Mouse (Mus musculus) cerebellum, adult 11 months (tissue): ENCODE data around the gene Golm1.
"Not testable (repeated sequence)": the region's sequence is repeated elsewhere in the genome, so short reads cannot be mapped to it uniquely, and the experiment has no call there.

Experiments used
- DNase-seq: peaks from one replicate; pipeline ENCODE4 v3.0.0; 2022

Gene Golm1

DNA sequence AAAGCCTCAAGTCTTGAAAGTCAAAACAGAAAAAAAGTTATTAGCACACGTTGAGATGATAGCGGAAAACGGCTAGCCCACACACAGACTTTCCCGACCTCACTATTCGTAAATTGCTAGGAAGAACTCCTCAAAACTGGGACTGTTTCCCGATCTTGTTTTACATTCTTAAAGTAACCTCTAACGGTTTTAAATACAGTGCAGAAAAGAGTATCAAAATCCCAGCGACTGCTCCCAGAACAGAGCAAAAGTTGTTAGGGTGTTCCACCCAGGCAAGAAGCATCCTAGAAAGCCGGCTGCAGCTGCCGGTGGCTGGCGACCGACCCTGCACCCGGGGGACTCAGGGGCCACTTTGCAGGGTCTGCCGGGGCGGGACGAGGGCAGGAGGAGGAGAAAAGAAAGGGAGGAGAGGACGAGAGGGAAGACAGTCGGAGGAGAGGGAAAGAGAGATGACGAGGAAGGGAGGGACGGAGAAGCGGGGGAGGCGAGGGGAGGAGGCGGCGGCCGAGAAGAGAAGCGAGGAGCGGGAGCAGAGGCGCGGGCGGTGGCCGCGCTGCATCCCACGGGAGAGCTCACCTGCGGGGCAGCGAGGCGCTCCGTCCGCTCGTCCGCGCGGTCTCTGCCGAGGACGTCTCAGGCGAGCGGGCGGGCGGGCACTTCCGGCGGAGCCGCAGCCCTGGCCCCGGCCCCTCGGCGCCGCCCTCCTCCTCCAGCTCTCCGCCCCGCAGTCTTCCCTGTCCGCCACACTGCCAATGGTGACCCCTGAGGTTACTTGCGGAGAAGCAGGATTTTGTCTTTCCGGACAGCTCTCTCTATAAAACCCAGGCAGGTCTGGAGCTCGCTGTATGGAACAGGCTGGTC lies at the start of gene Golm1:
Gene Golm1, minus strand, starts transcription at position 661 of the 861 bp plus-strand sequence.
- DNase-seq: peak; percentile 55

DNA sequence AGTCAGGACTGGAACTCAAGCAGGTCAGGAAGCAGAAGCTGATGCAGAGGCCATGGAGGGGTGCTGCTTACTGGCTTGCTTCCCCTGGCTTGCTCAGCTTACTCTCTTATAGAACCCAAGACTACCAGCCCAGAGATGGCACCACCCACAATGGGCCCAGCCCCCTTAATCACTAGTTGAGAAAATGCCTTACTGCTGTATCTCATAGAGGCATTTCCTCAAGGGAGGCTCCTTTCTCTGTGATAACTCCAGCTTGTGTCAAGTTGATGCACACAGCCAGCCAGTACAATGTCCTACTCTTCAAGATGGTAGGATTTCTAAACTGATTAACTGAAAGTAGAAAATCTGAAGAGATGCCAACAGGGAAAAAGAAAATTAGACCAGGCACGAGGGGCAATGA lies 46.5 kb upstream of the Golm1 start:
- DNase-seq: not testable (repeated sequence)

DNA sequence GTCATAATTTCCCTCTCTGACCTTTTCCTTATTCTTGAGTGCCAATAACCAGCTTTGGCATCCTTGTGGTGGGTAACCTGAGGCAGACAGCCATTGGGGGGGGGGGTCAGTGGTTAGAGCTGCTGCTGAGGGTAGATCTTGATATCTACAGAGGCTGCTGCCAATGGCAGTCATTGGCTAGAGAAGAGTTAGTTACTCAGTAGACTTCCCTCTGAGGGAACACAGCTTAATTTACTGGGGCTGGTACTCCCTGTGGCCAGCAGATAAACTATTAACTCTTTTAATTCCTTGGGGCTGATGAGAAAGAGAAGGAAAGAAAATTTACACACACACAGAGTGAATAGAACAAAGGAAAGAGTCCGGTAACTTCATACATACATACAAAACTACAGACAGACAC lies 43.9 kb upstream of the Golm1 start:
- DNase-seq: no peak

DNA sequence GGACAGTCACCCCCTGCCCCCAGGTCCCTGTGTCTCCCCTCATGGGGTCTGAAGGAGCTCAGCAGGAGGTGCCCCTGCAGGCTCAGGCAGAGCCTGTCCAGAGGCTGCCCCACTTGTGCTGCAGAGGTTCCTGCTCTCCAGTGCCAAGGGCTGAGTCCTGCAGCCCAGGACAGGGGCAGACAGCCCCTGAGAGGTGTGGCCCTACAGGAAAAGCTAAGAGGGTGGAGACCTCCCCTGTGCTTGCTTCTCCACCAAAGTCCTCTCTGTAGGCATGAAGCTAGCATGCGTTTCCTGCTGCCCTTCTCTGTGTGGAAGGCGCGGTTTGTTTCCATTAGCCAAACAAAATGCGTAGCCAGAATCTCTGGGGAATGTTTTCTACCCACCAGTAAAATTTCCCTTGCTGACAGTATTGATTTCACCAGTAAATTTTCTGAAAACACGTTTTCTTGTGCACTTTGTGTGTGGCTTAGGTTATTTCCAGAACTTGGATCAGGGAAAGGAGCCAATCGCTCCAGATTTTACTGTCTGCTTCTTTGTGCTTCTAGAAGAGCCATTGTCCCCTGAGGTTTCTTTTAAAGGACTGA lies 43.3 kb upstream of the Golm1 start:
- DNase-seq: not testable (repeated sequence)

DNA sequence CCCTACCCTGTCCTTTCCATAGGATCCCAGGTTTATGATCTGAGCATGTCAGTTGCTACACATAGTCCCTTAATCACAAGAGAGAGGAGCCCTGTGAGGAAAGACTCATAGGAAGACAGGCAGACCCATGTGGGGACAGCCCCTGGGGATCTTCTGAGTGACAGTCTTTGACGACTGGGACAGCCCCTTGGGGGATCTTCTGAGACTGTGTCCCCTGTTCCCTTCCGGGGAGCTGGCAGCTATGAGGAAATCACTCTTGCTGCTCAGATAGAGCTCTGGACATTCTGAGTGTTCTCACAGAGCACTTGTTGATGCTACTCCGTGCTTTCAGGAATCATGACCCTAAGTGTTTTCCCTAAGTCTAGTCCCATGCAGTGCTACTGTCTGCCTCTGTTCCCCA lies 38.1 kb upstream of the Golm1 start:
- DNase-seq: no peak

DNA sequence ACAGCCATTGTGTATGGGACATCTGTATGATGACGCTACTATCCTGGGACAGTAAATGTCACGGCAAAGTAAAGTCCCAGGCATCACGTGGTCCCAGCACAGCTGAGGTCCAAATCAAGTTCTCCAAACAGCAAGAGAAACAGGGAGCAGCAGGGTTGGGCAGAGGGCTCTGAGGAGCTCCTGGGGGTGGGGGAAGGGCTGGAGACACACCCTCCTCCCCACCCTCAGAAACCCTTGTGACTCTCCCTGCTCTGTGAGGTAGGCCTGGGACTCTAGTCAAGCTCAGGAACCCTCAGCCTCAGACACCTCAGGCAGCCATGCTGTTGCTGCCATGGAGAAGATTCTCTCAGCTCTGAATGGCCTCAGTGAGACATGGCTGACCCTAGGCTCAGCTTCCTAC lies 36.4 kb upstream of the Golm1 start, which contains the start of gene Spata31d1b:
Gene Spata31d1b, plus strand, starts transcription at position 301 of the 400 bp plus-strand sequence.
- DNase-seq: not testable (repeated sequence)

DNA sequence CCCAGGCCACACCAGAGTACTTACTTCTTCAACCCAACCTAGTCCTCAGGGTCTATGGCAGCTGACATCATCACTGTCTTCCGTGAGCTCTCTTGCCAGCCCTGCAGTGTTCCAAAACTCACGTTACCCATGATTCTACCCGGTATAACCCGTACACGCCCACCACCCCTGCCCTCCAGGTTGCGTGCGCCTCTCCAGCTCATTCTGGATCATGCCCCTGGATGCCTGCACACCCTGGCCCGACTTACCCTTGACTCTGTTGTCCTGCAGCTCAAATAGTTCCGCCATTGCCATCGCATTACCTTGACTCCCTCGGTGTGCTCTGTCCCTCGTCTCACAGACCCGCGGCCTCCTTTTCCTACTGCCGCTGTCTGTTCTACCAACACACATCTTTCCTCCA lies 34.6 kb upstream of the Golm1 start, which contains the start of gene Spata31d1a:
Gene Spata31d1a, minus strand, starts transcription at position 101 of the 400 bp plus-strand sequence.
- no peak for DNase-seq

DNA sequence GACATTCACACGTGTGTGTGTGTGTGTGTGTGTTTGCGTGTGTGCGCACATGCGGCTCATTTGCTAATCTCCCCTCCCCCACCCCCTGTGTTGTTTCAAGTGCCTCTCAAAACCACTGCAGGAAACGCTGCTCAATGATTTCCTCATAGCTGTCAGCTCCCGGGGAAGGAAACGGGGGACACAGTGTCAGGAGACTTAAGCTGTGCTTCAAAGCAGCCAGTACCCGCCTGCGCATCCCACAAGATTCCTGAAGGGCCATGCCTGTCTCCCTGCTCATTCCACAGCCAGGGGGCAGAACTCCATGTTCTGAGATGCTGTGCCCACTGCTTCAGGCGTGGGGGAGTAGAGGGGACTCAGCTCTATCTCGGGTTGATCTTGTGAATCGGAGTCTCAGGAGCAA lies 29.0 kb upstream of the Golm1 start:
- no peak for DNase-seq

DNA sequence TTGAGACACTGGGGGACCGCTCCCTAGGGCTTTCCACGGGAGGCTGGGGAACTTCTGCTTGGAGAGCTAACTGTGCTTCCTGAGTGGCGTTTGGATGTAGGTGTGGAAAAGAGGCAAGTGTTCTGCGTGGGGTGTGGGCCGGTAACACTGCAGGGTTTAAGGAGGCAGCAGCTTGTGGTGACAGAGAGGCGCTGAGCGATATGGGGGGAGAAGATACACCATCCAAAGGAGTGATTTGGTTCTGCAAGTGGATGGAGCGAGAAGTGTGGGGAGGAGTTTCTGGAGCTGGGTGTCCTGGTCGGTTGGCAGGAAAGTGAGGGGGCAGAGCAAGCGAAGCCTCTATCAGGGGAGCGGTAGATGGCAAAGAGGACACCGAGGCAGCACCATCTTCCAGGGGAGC lies 27.9 kb upstream of the Golm1 start:
- no peak for DNase-seq

DNA sequence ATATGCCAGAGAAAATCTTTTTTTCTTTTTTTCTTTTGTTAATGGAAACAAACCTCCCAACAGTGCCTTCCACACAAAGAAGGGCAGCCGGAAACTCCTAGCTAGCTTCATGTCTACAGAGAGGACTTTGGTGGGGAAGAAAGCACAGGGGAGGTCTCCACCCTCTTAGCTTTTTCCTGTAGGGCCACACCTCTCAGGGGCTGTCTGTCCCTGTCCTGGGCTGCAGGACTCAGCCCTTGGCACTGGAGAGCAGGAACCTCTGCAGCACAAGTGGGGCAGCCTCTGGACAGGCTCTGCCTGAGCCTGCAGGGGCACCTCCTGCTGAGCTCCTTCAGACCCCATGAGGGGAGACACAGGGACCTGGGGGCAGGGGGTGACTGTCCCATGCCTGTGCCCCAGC lies 24.5 kb upstream of the Golm1 start:
- not testable (repeated sequence) for DNase-seq

DNA sequence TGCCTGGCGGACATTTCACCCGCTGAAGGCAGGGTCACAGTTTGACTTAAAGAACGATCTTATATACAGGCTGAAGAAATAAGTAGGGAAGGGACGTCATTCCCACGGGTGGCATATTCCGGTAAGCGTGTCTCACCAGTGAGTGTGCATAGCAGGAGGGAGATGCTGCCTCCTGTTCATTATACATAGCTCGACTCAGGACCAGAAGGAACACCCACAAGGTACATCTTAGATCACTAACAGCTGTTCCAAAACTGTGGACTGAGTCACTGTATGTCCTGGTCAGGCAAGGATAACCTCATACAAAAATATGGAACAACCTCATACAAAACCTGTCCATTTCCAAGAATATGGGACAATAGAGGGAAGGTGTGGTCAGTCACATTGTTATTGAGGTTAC lies 23.5 kb upstream of the Golm1 start:
- no peak for DNase-seq

DNA sequence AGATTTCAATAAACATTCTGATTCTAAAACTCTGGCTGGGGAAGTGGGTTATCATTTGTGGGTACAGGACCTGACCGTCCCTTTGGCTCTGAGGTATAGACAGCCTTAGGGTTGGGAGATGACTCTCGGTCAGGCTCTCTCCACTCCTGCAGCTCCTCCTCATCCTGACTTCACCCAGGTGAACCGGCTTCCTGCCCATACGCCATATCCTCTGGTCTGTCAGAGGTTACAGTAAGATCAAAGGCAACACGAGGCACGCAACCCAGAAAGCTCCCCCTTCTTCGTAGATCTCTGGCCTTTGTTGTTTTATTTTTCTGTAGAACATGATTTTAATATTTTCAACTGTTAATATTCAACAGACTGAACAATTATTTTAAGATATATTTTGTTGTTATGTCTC lies 20.2 kb upstream of the Golm1 start:
- no peak for DNase-seq

DNA sequence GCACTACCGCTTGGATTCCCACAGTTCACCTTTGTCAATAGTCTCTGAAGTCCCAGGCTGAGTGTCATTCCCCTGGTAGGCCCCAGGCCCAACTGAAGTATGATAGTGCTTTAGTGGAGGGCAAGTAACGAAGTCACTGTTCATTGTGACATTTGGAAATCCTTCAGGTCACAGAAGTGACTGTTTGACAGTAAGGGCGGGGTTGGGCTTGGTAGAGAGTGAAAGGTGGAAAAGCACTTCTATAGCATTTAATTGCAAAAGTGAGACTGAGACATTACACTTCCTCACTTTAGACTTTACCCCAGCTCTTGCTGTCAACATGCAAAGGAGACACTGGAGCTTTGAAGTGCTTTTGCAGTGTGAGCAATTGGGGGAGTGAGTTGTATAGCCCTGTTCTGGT lies 18.4 kb upstream of the Golm1 start, which contains the start of gene 4921517D22Rik:
Gene 4921517D22Rik, minus strand, starts transcription at position 101 of the 400 bp plus-strand sequence.
- no peak for DNase-seq

DNA sequence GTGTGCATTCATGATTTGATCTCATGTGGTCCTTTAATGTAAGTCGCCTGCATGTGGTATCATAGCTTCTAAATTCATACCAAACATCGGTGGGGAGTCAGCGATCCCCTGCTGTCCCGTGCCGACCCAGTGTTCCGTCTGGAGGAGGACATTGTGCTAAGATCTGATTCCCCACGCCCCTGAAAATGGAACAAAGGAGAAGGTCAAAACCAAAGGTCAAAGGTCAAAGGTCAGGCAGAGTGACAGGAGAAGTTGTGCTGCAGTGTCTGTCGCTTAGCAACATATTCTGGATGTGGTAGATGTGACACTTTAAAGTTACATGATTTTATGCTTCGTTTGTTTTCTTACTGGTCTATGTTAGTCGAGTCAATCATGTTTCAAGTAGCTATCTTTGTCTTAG lies 15.9 kb upstream of the Golm1 start:
- DNase-seq: no peak

DNA sequence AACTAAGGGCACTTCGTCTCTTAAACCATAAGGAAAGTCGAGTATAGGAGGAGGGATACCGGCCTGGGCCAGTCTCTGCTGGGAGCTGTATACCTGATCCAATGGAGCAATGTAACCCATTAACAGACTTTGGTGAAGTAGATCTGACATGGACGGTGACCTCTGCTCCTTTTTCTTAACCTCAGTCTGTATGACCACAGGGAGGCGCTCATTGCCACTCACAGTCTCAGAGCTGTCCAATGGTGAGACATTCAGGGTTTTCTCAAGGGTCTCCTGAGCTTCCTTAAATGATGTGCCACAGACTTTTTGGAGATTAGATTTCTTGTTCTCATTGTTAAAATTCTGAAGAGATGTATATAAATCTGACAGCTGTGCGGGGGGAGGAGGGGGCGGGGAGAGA lies 15.0 kb upstream of the Golm1 start:
- no peak for DNase-seq

DNA sequence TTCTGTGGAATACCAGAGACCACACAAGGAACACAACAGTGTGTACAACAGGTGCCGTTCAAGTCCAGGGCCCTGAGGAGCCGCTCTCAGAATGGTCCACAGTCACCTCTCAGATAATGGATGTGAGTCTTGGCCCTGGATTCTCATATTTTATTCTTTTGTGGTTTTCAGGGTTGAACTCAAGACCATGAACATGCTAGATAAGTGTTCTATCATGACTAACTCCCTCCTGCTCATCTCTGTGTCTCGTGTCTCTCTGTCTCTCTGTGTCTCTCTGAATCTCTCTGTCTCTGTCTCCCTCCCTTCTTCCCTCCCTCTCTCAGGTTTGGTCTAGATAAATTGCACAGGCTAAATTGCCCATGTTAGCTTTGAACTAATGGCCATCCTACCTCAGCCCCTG lies 14.2 kb upstream of the Golm1 start:
- no peak for DNase-seq

DNA sequence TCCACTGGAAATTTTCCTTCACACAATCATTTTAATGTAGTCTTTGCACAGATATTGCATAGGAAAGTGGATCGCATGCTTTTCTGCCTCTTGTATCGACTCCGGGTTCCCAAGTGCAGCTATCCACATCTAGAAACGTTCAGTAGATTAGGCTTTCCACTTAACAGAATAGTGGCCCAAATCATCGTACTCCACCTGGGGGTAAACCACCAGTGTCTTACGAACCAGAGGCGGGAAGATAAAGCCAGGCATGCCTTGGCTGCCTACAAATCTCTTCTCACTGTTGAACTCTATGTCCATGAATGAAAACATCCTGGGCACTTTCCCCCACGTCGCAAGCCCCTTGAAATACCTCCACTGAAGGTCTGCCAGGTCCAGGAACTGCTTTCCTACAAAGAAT lies 13.7 kb upstream of the Golm1 start:
- DNase-seq: no peak

DNA sequence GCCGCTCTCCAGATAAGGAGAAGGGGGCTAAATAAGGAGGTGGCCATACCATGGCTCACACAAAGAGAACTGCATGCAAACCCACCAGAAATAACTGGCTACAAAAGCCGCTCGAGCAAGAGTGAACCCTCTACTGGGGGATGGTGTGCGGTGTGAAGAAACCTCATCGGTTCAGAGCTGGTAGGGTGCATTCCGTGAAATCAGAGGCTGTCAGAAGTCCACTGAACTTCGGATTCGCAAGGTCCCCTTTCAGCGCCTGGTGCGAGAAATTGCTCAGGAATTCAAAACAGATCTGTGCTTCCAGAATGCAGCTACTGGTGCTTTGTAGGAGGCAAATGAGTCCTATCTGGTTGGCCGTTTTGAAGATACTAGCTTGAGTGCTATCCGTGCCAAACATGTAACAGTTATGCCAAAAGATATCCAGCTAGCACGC lies 12.7 kb upstream of the Golm1 start:
- DNase-seq: no peak

DNA sequence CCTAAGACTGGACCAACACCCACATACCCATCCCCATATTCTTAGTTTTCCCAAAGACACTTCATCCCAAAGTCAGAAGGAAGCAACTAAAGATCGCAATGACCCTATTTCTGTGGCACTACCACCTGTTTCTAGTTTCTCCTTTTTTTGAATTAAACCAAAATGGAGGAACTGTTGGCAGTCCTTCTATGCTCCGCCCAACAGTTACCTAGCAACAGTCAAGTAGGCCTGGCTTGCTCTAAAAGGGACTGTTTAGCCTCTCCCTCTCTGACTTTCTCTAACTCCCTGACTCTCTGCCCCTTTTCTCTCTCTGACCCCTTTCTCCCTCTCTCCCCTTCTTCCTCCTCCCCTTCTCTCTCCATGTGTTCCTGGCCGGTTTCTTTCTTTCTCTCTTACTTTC lies 9.6 kb upstream of the Golm1 start:
- no peak for DNase-seq

DNA sequence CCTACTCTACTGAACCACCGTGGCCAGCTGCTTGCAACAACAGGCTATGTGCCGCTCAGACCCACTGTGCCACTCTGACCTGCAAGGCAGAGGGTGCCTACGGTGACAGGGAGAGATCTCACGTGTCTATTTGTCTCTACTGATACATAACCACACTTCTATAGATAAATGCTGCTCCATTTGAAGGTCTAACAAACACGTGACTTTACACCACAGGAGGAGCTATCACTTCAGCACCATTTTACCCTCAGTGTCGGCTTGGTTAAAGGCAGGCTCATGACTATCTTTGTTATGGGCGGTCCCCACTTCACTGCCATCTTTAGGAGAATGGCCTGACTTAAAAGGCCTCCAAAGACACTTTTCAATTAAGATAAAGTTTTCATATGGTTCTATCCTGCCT lies 7.0 kb upstream of the Golm1 start:
- no peak for DNase-seq

DNA sequence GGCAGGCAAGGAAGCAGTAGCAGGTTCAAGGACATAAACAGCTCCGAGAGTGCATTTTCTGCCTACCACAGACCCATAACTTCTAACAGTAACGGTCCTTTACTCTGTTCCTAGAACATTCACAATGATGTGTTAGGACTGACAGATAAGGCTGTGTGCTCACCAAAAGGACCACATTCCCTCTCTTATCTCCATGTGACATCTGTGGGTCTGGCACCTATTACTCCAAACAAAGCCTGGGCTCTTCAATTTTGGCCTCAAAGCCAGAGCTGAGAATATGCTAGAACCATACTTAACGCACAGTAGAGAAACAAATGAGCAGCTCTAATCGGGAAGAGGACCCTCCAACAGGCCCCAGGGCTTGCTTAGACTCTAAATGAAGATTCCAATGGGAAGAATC lies 4.3 kb upstream of the Golm1 start:
- DNase-seq: no peak

DNA sequence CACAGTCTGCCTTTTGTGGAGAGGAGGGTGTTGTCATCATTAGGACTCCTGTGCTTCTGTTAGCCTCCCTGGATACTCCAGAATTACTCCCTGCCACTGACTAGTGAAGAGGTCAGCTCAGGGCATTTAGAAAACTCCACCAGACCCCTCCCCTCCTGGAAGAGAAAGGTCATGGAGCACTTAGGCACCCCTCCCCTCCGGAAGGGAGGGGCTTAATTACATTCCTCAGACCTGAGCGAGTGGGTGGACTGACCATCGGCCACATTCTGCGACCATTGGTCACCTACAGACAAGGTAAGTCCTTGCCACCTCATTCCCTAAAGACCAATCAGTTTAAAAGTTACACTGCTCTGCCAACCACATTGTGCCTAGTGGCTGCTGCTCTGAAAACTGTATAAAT lies 3.7 kb upstream of the Golm1 start:
- DNase-seq: no peak

DNA sequence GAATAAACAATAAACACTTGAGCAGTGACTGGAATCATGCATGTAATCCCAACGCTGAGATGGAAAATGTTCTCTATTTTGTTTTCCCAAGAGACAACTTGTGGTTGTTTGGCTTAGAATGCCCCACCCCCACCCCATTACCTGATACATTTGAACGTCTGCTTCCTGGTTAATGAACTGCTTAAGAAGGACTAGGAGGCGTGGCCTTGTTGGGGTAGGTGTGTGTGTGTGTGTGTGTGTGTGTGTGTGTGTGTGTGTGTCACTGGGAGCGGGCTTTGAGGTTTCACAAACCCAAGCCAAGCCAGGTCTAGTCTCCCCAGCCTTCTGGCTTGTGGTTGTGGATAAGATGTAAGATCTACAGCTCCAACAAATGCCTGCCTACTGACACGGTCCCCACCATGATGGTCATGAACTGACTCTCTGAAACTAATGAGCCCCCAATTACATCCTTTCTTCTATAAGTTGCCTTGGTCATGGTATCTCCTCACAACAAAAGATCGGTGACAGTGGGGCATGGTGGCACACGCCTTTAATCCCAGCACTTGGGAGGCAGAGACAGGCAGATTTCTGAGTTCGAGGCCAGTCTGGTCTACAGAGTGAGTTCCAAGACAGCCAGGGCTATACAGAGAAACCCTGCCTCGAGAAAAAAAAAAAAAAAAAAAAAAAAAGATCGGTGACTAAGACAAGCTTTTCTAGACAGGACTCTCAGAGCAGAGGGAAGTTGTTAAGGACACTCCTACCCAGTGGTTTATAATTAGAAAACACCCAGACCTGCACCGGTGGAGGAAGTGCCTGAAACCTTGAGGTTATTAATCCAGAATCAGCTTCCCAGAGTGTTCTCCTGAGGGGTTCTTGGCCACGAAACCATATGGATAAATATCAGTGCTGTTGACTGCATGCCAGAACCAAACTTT lies 962 bp upstream of the Golm1 start:
- no peak for DNase-seq
